Mouse (Mus musculus): Measurements from ENCODE around the gene AY358078.

- TF ChIP-seq POLR2A (IDR thresholded peaks at IDR 0.05; ENCODE audit: borderline replicate concordance, low read depth, low read length) (no peak), CTCF (IDR thresholded peaks at IDR 0.05; ENCODE audit: low read depth, low read length) (no peak)
These were observed 53.6 kb downstream of the AY358078 start, which contains the start of gene Ear6 for GRCm38 (mm10) chr14:51853399-51853798.
